27 mouse cellular contexts compared by ENCODE assay signal in the genomic region with DNA sequence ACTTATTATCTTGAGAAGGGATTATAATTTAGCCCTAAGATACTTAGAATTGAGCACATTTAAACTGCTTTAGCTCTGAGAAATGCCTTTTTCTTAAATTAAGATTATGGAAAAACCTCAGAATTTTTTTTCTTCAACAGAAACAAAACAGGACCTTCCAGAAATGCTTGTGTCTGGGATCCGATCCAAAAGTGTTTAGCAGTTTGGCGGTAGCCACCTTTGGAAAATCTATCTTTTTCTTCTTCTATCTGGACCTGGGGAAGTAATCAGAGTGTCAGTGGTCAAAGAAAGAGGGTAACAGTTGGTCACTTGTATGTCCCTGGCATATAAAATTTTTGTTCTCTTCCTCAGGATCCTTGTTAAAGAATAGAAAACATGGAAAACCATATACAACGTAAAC. TPM values are rescaled to one million over a fixed set of nuclear protein-coding genes. Genes with fewer than 3 reads are reported as not detected.
"Had no signal": no experiment of that assay in that cellular context is flagged by ENCODE, and none has a peak within 500 bp of the region (broad histone marks: within the 10 kb centered on the region; RNA-seq: fewer than 3 reads in every experiment).

No protein-coding gene starts in this region.

- H3K27ac ChIP-seq: heart, adult 2 months; heart, embryonic 13.5 days; heart, embryonic 15.5 days; hindbrain, embryonic 10.5 days; hindbrain, embryonic 12.5 days; hindbrain, embryonic 14.5 days; intestine, embryonic 15.5 days; layer of hippocampus, adult 2 months; left cerebral cortex, adult 2 months; limb, embryonic 12.5 days; limb, embryonic 15.5 days; liver, embryonic 12.5 days; liver, embryonic 14.5 days had no signal

- ATAC-seq: hindbrain, embryonic 16.5 days; inflammation-experienced regulatory T-cells, adult 6 months; intestine, embryonic 15.5 days; intestine, postnatal 0 days; liver, embryonic 12.5 days had no signal

- DNase-seq: gastrocnemius, postnatal 14 days; gastrocnemius, postnatal 36 days; heart, adult 11 months; heart, adult 2 months; heart, postnatal 4 days; kidney, adult 18-20 months; kidney, adult 8-10 months; kidney, postnatal 10 days; kidney, postnatal 25 days; kidney, postnatal 4 days; left cerebral cortex, postnatal 4 days had no signal

- H3K9me3 ChIP-seq: heart, embryonic 13.5 days; heart, embryonic 15.5 days; hindbrain, embryonic 10.5 days; hindbrain, embryonic 12.5 days; intestine, embryonic 15.5 days; limb, embryonic 12.5 days; limb, embryonic 15.5 days; liver, embryonic 12.5 days had no signal

- H3K36me3 ChIP-seq: heart, embryonic 15.5 days; hindbrain, embryonic 10.5 days; hindbrain, embryonic 12.5 days; intestine, embryonic 15.5 days; limb, embryonic 12.5 days; limb, embryonic 15.5 days; liver, embryonic 12.5 days had no signal

- H3K27me3 ChIP-seq: heart, embryonic 13.5 days; heart, embryonic 15.5 days; hindbrain, embryonic 12.5 days; intestine, embryonic 15.5 days; limb, embryonic 12.5 days; limb, embryonic 15.5 days; liver, embryonic 12.5 days had no signal

- H3K4me3 ChIP-seq: heart, adult 2 months; heart, embryonic 13.5 days; heart, embryonic 15.5 days; hindbrain, embryonic 10.5 days; hindbrain, embryonic 12.5 days; intestine, embryonic 15.5 days; layer of hippocampus, adult 2 months; left cerebral cortex, adult 2 months; limb, embryonic 12.5 days; limb, embryonic 15.5 days; liver, embryonic 12.5 days had no signal

- H3K4me2 ChIP-seq: heart, embryonic 11.5 days; heart, embryonic 13.5 days; heart, embryonic 15.5 days; hindbrain, embryonic 12.5 days; hindbrain, embryonic 14.5 days; intestine, embryonic 15.5 days; limb, embryonic 12.5 days; limb, embryonic 15.5 days; liver, embryonic 12.5 days had no signal

- H3K9ac ChIP-seq: heart, embryonic 13.5 days; heart, embryonic 15.5 days; hindbrain, embryonic 12.5 days; hindbrain, embryonic 14.5 days; intestine, embryonic 15.5 days; limb, embryonic 12.5 days; limb, embryonic 15.5 days; liver, embryonic 12.5 days; liver, embryonic 14.5 days had no signal

- H3K4me1 ChIP-seq: hindbrain, embryonic 10.5 days; hindbrain, embryonic 12.5 days; intestine, embryonic 15.5 days; limb, embryonic 12.5 days; limb, embryonic 15.5 days had no signal

RNA-seq across cellular contexts. Expression of a gene that starts 54.9 kb away (rescaled TPM):
- polyA plus RNA-seq: inflammation-experienced regulatory T-cells, adult 6 months had no signal
